Mouse (Mus musculus): Measurements from ENCODE around the gene Ddx49.

DNA sequence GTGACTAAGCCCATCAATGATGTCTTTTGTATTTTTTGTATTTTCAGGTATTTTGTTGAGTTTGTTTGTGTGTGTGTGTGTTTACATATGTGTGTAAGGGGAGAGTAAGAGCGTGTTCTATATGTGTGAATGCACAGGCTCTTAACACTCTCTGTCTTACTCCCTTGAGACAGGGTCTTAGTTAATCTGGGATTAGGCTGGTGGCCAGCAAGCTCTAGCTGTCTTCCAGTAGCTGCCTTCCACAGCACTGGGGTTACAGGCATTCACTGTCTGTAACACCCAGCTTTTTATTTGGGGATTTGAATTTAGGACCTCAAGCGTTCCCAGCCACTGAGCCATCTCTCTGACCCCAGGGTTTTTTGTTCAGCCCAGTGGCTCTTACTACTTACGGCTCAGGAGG lies 54.4 kb downstream of the Ddx49 start:
- no peak for TF ChIP-seq CHD2 (IDR thresholded peaks at IDR 0.05; ENCODE audit: low read depth, low read length)
- TF ChIP-seq ZC3H11A (IDR thresholded peaks at IDR 0.05; ENCODE audit: borderline replicate concordance, low read depth, low read length), result no peak
- no peak for TF ChIP-seq HCFC1 (IDR thresholded peaks at IDR 0.05; ENCODE audit: borderline replicate concordance, insufficient read depth, low read length)
- TF ChIP-seq MAFK (IDR thresholded peaks at IDR 0.05; ENCODE audit: insufficient read depth, low read depth, low read length), result no peak
